Mouse (Mus musculus) splenic B cell, adult 2 months (primary cell): Measurements from ENCODE around the gene Snai1.
A peak's percentile ranks its signal among the peaks of the same experiment; 100 is the strongest.

Experiments
- DNase-seq: peaks from one replicate; pipeline ENCODE4 v3.0.0-alpha.2; 2011; ENCODE audit warnings: low read depth, low spot score
- H3K27me3 ChIP-seq: 2 replicates; pipeline ENCODE4 v1.6.1; 2012; ENCODE audit warnings: mild to moderate bottlenecking, low read length, moderate library complexity, mixed read lengths; ENCODE audit not compliant: control insufficient read depth, poor library complexity, insufficient read depth, severe bottlenecking
- H3K36me3 ChIP-seq: 2 replicates; pipeline ENCODE4 v1.6.1; 2012; ENCODE audit warnings: mild to moderate bottlenecking, low read length, moderate library complexity, mixed read lengths; ENCODE audit not compliant: control insufficient read depth, poor library complexity, insufficient read depth, severe bottlenecking

The Snai1 gene

DNA sequence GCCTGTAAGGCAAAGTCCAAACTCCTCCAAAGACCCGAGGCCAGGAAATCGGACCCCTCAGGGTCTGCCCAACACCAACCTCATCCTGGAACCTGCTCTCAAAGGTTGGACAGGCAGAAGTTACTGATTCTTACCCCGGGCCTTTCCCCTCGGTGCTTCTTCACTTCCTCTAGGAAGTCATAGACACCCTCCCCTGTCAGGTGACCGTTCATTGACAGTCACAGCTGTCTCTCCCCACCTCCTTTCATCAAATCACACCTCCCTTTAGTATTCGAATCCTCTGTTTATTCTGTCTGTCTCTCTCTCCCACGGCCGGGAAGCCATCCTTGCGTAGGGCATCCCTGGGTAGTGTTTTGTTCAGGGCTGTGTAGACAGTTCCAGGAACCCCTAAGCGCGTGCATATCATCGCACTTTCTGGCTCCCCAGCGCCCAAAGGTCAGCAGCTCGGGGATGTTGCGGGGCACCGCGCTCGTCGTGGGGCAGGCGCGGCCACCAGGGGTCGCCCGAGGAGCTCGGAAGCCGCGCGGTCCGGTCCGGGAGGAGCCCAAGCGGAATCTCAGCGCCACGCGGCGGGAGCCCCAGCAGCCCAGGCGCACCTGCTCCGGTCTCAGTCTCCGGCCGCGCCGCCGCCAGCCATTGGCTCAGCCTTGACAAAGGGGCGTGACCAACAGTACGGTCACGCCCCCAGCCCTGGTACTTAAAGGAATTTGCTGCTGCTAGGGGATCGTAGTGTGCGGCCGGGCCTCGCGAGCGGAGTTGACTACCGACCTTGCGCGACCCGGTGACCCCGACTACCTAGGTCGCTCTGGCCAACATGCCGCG, at the start of gene Snai1:
TSS of gene Snai1 (plus strand) at position 720 of the 822 bp plus-strand sequence.
- peak; percentile 95 for DNase-seq
- no peaks in the 10 kb centered on the region for H3K27me3 ChIP-seq
- no peaks in the 10 kb centered on the region for H3K36me3 ChIP-seq

GRCm38 (mm10) chr2:167490813-167491525, 47.0 kb upstream of the Snai1 start:
- no peak for DNase-seq
- H3K27me3 ChIP-seq, result no peaks in the 10 kb centered on the region
- H3K36me3 ChIP-seq, result no peaks in the 10 kb centered on the region

- DNase-seq, result peak; percentile 43
- Histone ChIP-seq H3K36me3 (no peaks in the 10 kb centered on the region), H3K27me3 (no peaks in the 10 kb centered on the region)
These were observed 46.0 kb upstream of the Snai1 start, which contains the start of gene Rnf114 for GRCm38 (mm10) chr2:167491757-167492708. TSS of gene Rnf114 (plus strand) at chr2:167492645.

DNA sequence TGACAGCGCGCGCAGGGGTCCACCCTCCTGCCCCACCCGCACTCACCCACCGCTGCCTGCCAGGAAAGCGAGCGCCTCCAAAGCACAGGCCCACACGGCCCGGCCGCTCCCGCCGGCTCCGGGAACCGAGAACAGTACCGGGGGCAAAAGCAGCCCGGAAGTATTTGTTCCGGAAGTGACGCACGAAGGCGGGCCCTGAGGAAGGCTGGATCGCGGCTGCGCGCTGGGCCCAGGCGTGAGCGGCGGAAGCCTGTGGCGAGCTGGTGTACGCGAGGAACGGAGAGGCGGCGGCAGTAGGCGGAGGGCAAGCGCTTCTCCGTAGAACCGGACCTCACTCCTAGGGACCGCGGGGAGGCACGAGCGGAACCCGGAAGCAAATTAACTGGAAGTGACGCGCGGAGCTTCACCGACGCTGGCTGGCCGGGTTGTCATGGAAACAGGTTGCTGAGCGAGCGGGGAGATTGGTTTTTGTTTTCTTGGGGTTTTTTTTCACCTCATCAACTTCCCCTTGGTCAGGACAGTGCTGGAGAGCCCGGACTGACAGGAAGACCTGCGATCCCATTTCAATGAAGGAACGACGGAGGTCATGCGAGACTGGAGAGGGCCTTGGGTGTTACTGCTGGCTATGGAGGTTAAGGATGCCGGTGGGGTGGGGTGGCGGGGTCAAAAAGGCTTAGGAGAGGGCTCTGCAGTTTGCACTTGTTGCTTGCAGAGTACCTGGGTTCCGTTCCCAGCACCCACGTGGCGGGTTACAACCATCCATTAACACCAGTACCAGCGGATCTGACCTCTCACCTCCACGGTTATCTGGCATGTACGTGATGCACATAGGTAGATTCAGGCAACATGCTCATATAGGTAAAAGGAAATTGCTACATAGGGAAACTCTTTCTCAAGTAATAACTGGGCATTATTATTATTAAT, 45.0 kb upstream of the Snai1 start, which contains the start of gene Spata2:
TSS of gene Spata2 (minus strand) at position 175 of the 924 bp plus-strand sequence.
- Histone ChIP-seq H3K27me3 (no peaks in the 10 kb centered on the region), H3K36me3 (no peaks in the 10 kb centered on the region)
- peak; percentile 96 for DNase-seq

DNA sequence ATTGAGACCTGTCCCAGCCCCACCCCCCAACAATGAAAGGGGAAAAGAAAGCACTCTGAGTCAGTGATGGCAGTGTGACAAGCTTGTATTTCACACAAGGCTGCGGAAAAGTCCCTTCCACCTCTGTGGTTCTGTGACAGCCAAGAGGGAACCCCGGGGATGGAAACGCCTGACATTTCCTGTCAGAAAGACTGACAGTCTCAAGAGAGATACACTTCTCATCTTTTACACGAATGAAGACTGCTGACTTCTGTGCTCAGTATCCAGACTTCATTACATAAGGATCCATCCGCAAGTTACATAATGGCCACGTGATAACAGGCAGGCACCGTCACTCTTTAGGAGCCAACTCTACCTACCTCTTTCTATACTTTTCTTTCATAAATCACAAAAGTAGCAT, 41.6 kb upstream of the Snai1 start:
- Histone ChIP-seq H3K36me3 (no peaks in the 10 kb centered on the region), H3K27me3 (no peaks in the 10 kb centered on the region)
- DNase-seq, result peak; percentile 46

DNA sequence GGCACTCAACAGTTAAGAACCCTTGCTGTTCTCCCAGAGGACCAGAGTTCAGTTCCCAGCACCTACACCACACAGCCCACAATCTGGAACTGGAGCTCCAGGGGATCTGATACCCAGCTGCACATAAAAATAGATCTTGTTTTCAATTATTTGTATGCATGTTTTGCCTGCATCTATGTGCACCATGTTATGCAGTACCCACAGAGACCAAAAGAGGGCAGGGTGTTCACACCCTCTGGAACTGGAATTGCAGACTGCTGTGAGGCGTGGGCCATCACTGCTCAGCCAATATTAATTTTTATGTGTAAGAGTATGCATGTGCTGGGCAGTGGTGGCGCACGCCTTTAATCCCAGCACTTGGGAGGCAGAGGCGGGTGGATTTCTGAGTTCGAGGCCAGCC, 40.7 kb upstream of the Snai1 start:
- DNase-seq, result peak; percentile 84
- H3K36me3 ChIP-seq, result no peaks in the 10 kb centered on the region
- H3K27me3 ChIP-seq, result no peaks in the 10 kb centered on the region

- DNase-seq, result no peak
- Histone ChIP-seq H3K36me3 (peaks cover 3% of the 10 kb centered on the region; the same call in 1 of the 2 replicates), H3K27me3 (no peaks in the 10 kb centered on the region)
These were observed 35.3 kb upstream of the Snai1 start for GRCm38 (mm10) chr2:167502554-167503252.

DNA sequence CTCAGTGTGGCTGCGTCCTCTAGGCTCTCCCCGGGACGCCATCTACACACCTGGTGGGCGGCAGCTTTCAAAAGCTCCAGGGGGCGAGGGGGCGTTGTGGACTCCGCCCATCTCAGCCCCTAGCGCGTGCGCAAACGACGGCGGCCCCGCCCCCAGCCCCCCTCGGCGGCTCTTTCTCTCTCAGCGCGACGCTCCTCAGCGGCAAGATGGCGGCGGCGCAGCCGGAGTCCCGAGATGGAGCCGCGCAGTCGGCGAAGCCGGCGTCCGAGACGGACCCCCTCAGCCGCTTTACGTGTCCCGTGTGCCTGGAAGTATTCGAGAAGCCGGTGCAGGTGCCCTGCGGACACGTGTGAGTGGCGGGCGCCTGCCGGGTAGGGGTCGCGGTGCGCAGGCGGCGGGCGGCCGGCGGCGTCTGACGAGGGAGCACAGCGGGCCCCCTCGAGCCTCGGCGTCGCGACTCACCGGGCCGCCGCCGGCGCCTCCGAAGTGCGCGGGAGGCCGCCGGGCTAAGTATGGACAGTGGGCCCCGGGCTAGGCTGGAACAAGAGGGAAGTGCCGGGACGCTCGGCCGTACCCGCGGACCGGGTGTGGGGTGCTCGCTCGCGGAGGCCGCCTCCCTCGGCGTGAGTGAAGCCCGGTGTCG, 34.6 kb upstream of the Snai1 start:
- peaks cover 3% of the 10 kb centered on the region for H3K36me3 ChIP-seq
- peak; percentile 93 for DNase-seq
- H3K27me3 ChIP-seq, result no peaks in the 10 kb centered on the region

DNA sequence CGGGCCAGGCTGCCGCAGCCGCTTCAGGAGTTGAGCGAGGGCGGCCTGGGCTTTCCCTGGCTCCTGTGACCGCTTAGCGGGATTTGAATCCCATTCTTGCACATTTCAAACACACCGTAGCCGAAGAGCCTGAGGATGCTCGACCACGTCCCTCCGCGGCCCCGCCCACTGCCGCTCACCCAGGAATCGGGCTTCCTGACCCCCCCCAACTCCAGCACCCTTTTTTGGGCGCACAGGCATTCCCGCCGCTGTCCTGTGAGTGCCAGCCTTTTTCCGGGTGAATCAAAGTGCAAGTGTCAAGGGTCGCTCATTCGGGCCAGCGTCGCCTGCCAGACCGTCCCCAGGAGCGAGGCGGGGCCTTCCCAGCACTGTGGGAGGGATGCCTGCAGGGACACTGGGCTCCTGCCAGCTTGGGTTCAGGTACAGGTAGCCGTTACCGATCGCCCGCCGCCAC, 34.1 kb upstream of the Snai1 start:
- peak; percentile 29 for DNase-seq

GRCm38 (mm10) chr2:167505127-167505526, 32.9 kb upstream of the Snai1 start:
- peak; percentile 79 for DNase-seq
- H3K27me3 ChIP-seq, result no peaks in the 10 kb centered on the region
- H3K36me3 ChIP-seq, result peaks cover 9% of the 10 kb centered on the region

More for the DNA sequence above, 34.1 kb upstream of the Snai1 start:
- H3K27me3 ChIP-seq, result no peaks in the 10 kb centered on the region
- peaks cover 3% of the 10 kb centered on the region for H3K36me3 ChIP-seq

DNA sequence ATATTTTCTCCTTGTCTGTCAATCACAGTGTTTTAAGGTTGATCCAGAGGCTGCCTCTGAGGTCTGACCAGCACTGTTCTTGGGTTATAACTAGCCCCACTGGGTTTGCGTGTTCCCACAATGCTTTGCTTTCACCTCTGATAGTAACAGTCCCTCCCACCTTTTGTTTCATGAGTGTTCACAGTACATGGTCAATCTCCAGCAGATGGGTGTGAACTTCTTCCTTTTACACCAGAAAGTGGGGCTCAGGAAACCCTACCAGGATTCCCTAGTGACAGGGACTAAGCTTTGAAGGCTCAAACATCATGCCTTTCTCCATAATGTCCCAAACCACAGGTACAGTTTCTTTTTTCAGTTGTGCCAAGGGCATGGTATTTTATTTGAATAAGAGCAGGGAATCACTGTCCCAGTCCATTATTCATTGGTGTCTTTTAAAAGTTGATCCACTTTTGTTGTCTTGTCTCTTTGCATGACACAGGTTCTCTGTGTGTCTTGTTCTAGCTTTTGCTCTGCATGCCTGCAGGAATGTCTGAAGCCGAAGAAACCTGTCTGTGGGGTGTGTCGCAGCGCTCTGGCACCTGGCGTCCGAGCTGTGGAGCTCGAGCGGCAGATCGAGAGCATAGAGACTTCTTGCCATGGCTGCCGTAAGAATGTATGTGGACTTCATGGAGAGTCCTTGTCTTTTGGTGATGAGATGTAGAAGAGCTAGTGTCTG, 31.3 kb upstream of the Snai1 start:
- no peak for DNase-seq
- Histone ChIP-seq H3K27me3 (no peaks in the 10 kb centered on the region), H3K36me3 (peaks cover 11% of the 10 kb centered on the region)

DNA sequence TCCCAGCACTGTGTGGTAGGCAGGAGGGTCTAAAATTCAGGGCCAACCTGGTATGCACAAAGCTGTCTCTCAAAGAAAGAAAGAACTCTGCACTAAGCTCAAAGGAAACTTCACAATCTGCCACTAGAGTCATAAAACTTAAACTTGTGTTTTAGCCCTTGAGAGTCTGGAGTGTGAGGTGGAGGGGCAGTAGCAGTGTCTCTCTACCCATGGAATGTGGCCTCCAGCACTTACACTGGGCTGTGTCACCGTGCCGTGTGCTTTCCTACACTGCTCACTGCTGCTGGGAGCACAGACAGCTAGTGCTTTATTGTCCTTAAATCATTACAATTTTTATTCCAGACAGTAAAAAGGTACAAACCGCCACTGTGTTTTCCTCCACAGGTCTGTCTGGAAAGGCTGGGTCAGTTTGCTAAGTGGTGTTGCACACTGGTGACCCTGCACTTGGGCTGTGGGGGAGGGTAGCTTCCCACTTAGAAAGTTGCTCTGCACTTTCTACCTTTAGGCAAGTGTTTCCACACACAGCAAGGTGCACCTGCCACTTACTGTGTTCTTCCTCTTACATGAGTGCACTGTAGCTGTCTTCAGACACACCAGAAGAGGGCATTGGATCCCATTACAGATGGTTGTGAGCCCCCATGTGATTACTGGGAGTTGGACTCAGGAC, 30.1 kb upstream of the Snai1 start:
- DNase-seq, result no peak

More for the DNA sequence above, 30.1 kb upstream of the Snai1 start:
- peaks cover 17% of the 10 kb centered on the region for H3K36me3 ChIP-seq
- H3K27me3 ChIP-seq, result no peaks in the 10 kb centered on the region
